Mouse (Mus musculus) T-cell, adult 2 months (primary cell): ENCODE results near the gene Sars2.
"Not testable (repeated sequence)": the region's sequence is repeated elsewhere in the genome, so short reads cannot be mapped to it uniquely, and the experiment has no call there.

ENCODE experiments used
- DNase-seq: peaks from one replicate; pipeline ENCODE4 v3.0.0; 2022; ENCODE audit warnings: low spot score

The Sars2 gene

GRCm38 (mm10) chr7:28741709-28742438 is at the start of gene Sars2, which contains the start of gene Mrps12:
Gene Sars2, plus strand, starts transcription at chr7:28741992.
Gene Mrps12, minus strand, starts transcription at chr7:28741820.
- DNase-seq: peak; percentile 95

GRCm38 (mm10) chr7:28692545-28693320 is 49.1 kb upstream of the Sars2 start, which contains the start of gene Fbxo27:
Gene Fbxo27, plus strand, starts transcription at chr7:28692849.
- no peak for DNase-seq

- peak; percentile 94 for DNase-seq
Measured at GRCm38 (mm10) chr7:28693321-28693966, 48.3 kb upstream of the Sars2 start.

- DNase-seq: no peak
Measured at GRCm38 (mm10) chr7:28694423-28694822, 47.4 kb upstream of the Sars2 start.

GRCm38 (mm10) chr7:28694966-28695511 is 46.8 kb upstream of the Sars2 start:
- DNase-seq: no peak

GRCm38 (mm10) chr7:28697277-28697676 is 44.5 kb upstream of the Sars2 start:
- DNase-seq: no peak

- DNase-seq: no peak
Measured at GRCm38 (mm10) chr7:28700269-28700668, 41.5 kb upstream of the Sars2 start.

GRCm38 (mm10) chr7:28701306-28701705 is 40.5 kb upstream of the Sars2 start:
- DNase-seq: not testable (repeated sequence)

- peak; percentile 25 for DNase-seq
Measured at GRCm38 (mm10) chr7:28702601-28703143, 39.1 kb upstream of the Sars2 start.

- no peak for DNase-seq
Measured at GRCm38 (mm10) chr7:28709454-28709853, 32.3 kb upstream of the Sars2 start.

GRCm38 (mm10) chr7:28710962-28711361 is 30.8 kb upstream of the Sars2 start:
- no peak for DNase-seq

GRCm38 (mm10) chr7:28714667-28715066 is 27.1 kb upstream of the Sars2 start:
- no peak for DNase-seq

- peak; percentile 52 for DNase-seq
Measured at GRCm38 (mm10) chr7:28715598-28715997, 26.2 kb upstream of the Sars2 start.

- DNase-seq: peak; percentile 55
Measured at GRCm38 (mm10) chr7:28716590-28717281, 25.1 kb upstream of the Sars2 start, which contains the start of gene Fbxo17. Gene Fbxo17, plus strand, starts transcription at chr7:28716804.

GRCm38 (mm10) chr7:28717726-28718125 is 24.1 kb upstream of the Sars2 start:
- DNase-seq: no peak

GRCm38 (mm10) chr7:28719159-28719558 is 22.6 kb upstream of the Sars2 start:
- no peak for DNase-seq

GRCm38 (mm10) chr7:28719650-28720049 is 22.1 kb upstream of the Sars2 start:
- DNase-seq: no peak

GRCm38 (mm10) chr7:28720753-28721537 is 20.8 kb upstream of the Sars2 start:
- DNase-seq: no peak

GRCm38 (mm10) chr7:28722079-28722478 is 19.7 kb upstream of the Sars2 start:
- no peak for DNase-seq

- DNase-seq: no peak
Measured at GRCm38 (mm10) chr7:28724613-28725012, 17.2 kb upstream of the Sars2 start.
